Mouse (Mus musculus): ENCODE results near the gene Rps15.

The Rps15 gene

GRCm38 (mm10) chr10:80288657-80289056 is 3.6 kb upstream of the Rps15 start:
- DNase-seq (ENCODE audit: low read depth, low spot score) = no peak

DNA sequence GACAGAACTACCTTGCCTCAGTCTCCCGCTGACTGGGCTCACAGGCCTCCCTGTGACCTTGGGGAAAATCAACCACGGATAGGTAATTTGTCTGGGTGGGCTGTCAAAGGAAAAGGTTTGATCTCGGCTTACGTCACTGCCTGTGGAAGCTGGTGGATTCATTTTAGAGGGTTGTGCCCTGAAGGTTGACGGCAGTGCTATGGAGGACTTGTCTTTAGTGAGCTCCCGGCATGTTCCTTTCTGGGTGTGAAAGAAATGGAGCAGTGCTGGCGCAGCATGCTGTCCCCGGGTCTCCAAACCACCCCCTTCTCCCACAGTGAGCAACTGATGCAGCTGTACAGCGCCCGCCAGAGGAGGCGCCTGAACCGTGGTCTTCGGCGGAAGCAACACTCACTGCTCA is 1.1 kb downstream of the Rps15 start:
- no peak for DNase-seq (ENCODE audit: low read depth, low spot score)

- DNase-seq (ENCODE audit: low read depth, low spot score) = no peak
Measured at GRCm38 (mm10) chr10:80294311-80294710, 2.1 kb downstream of the Rps15 start.

DNA sequence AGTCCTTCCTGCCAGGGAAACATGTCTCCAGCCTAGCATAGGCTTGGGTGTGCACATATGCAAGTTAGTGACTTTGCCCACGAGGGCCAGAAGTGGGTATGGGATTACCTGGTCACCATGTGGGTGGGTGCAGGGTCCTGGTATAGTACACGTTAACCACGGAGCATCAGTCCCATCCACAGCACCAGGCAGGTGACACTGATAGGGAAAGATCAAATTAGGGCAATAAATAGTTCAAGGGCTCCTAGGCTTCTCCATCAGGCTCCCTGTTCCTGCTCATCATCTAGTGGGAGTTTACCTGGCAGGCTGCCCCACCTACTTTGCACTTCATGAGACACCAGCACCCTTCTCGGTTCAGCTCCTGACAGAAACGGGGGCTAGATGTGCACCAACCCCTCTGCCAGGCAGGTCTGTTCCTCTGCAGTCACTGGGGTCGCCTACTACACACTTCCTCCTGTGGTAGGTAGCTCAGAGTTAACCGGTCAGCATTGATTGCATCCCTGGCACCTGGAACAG is 2.6 kb downstream of the Rps15 start:
- no peak for DNase-seq (ENCODE audit: low read depth, low spot score)

GRCm38 (mm10) chr10:80295618-80296425 is 3.6 kb downstream of the Rps15 start, which contains the start of gene Apc2:
Gene Apc2 (plus strand): TSS chr10:80295977.
- peak; percentile 85 for DNase-seq (ENCODE audit: low read depth, low spot score)

DNA sequence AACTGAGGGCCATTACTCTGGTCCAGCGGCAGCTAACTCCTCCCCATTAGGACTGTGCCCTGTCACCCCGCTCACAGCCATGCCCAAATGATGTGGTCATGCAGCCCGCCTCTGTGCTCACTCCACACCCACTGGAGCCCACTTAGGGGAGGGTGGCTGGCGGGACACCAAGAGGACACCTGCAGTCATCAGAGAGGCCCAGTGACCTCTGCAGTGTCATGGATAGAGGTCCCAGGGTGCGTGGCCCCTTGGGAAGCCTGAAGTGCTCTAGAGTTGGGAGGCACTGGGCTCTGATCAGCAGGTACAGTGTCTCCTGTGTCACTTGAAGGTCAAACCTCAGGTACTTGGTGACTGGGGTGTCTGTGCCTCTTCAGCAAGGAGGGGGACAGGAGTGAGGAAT is 4.6 kb downstream of the Rps15 start:
- no peak for DNase-seq (ENCODE audit: low read depth, low spot score)

DNA sequence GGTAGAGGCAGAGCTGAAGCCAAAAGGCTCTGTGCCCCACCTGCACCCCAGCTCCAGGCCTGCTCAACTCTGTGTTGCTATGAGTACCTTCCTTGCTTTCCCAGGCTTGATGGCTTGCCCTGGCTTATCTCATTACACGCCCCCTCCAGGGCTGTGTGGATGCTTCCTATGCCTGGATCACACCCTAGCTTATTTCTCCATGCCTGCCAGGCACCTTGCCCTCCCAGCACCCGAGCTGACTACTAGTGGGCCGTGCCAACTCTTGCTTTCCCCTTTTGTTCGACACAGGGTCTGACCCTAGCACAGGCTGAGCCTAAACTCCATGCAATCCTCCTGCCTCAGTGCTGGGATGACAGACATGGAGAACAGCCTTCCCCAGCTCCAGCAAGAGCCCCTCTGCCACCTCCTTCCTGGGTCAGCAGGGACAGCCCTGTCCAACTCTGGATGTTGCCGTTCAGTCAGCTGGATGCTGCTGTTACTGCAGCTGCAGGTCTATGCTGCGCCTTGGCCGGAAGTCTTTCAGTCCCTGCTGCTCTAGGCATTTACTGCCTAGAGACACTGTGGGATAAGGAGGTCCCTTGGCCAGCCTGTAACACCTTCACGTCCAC is 5.4 kb downstream of the Rps15 start:
- no peak for DNase-seq (ENCODE audit: low read depth, low spot score)

GRCm38 (mm10) chr10:80298571-80299281 is 6.5 kb downstream of the Rps15 start:
- DNase-seq (ENCODE audit: low read depth, low spot score) = peak; percentile 87

- DNase-seq (ENCODE audit: low read depth, low spot score) = no peak
Measured at GRCm38 (mm10) chr10:80299301-80299700, 7.0 kb downstream of the Rps15 start.

- no peak for DNase-seq (ENCODE audit: low read depth, low spot score)
Measured at GRCm38 (mm10) chr10:80299824-80300223, 7.6 kb downstream of the Rps15 start.

- peak; percentile 87 for DNase-seq (ENCODE audit: low read depth, low spot score)
Measured at GRCm38 (mm10) chr10:80300672-80301181, 8.5 kb downstream of the Rps15 start.

- DNase-seq (ENCODE audit: low read depth, low spot score) = no peak
Measured at GRCm38 (mm10) chr10:80301256-80302081, 9.2 kb downstream of the Rps15 start.

DNA sequence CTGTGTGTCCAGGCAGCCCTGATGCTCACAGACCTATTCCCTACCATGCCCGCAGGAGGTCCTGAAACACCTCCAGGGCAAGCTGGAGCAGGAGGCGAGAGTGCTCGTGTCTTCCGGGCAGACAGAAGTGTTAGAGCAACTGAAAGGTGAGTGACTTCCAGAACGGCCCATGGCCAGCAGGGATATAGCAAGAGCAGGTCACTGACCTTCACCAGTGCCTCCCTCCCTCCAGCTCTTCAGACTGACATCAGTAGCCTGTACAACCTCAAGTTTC is 9.8 kb downstream of the Rps15 start:
- no peak for DNase-seq (ENCODE audit: low read depth, low spot score)

GRCm38 (mm10) chr10:80302471-80302881 is 10.2 kb downstream of the Rps15 start:
- no peak for DNase-seq (ENCODE audit: low read depth, low spot score)

GRCm38 (mm10) chr10:80304458-80304857 is 12.2 kb downstream of the Rps15 start:
- no peak for DNase-seq (ENCODE audit: low read depth, low spot score)

GRCm38 (mm10) chr10:80304862-80305261 is 12.6 kb downstream of the Rps15 start:
- no peak for DNase-seq (ENCODE audit: low read depth, low spot score)

DNA sequence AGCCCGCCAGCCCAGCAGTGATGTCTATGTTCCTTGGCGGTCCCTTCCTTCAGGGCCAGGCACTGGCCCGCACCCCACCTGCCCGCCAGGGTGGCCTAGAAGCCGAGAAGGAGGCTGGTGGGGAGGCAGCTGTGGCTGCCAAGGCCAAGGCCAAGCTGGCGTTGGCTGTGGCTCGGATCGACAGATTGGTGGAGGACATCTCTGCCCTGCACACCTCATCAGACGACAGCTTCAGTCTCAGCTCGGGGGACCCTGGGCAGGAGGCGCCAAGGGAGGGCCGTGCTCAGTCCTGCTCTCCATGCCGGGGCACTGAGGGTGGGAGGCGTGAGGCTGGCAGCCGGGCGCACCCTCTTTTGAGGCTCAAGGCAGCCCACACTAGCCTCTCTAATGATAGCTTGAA is 19.3 kb downstream of the Rps15 start:
- DNase-seq (ENCODE audit: low read depth, low spot score) = no peak

DNA sequence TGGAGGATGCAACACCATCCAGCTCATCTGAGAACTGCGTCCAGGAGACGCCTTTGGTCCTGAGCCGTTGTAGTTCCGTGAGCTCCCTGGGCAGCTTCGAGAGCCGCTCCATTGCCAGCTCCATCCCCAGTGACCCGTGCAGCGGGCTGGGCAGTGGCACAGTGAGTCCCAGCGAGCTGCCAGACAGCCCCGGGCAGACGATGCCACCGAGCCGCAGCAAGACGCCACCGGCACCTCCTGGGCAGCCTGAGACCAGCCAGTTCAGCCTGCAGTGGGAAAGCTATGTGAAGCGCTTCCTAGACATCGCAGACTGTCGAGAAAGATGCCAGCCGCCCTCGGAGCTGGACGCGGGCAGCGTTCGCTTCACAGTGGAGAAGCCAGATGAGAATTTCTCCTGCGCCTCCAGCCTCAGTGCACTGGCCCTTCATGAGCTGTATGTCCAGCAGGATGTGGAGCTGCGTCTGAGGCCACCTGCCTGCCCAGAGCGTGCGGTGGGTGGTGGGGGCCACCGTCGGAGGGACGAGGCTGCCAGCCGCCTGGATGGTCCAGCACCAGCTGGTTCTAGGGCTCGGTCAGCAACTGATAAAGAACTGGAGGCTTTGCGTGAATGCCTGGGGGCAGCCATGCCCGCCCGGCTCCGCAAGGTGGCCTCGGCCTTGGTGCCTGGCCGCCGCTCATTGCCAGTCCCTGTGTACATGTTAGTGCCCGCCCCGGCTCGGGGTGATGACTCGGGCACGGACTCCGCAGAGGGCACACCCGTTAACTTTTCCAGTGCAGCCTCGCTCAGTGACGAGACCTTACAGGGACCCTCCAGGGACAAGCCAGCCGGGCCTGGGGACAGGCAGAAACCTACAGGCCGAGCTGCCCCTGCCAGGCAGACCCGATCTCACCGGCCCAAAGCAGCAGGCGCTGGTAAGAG is 20.6 kb downstream of the Rps15 start:
- DNase-seq (ENCODE audit: low read depth, low spot score) = no peak

DNA sequence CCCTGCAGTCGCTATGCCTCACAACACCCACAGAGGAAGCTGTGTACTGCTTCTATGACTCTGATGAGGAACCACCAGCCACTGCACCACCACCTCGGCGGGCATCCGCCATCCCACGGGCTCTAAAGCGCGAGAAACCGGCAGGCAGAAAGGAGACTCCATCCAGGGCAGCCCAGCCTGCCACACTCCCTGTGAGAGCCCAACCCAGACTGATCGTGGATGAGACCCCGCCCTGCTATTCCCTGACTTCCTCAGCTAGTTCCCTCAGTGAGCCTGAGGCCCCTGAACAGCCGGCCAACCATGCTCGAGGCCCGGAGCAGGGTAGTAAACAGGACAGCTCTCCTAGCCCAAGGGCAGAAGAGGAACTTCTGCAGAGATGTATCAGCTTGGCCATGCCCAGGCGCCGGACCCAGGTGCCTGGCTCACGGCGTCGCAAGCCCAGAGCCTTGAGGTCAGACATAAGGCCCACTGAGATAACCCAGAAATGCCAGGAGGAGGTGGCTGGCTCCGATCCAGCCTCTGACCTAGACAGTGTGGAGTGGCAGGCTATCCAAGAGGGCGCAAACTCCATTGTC is 21.5 kb downstream of the Rps15 start:
- DNase-seq (ENCODE audit: low read depth, low spot score) = no peak

DNA sequence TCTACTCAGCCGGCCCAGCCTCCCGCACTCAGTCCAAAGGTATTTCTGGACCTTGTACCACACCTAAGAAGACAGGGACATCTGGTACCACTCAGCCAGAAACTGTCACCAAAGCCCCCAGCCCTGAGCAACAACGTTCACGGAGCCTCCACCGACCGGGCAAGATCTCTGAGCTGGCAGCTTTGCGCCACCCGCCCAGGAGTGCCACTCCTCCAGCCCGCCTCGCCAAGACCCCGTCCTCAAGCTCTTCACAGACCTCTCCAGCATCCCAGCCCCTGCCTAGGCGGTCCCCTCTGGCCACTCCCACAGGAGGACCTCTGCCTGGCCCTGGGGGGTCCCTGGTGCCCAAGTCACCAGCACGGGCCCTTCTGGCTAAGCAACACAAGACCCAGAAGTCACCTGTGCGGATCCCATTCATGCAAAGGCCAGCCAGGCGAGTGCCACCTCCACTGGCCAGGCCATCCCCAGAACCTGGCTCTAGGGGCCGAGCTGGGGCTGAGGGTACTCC is 22.3 kb downstream of the Rps15 start:
- DNase-seq (ENCODE audit: low read depth, low spot score) = no peak

Measured in brain, embryonic 18.5 days (tissue).